Mouse (Mus musculus): ENCODE results near the gene Lgals1.

The Lgals1 gene

DNA sequence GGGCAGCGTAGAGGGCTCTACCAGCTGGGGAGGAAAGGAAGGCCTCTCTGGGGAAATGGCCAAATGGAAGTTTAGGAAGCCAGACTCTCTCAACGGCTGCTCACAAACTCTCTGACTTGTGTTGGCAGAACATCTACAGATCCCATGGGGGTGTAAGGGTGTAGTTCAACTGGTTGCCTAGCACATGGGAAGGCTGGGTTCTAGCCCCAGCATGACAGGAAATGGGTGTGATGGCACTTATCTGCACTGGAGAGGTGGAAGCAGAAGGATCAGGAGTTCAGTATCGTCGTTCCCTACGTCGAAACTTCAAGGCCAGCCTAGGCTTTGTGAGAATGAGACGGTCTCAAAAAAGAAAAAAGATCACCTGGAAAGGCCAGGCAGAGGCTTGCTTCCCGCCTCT is 17.5 kb upstream of the Lgals1 start:
- peak; percentile 49 for DNase-seq (ENCODE audit: low read depth, low spot score)

DNA sequence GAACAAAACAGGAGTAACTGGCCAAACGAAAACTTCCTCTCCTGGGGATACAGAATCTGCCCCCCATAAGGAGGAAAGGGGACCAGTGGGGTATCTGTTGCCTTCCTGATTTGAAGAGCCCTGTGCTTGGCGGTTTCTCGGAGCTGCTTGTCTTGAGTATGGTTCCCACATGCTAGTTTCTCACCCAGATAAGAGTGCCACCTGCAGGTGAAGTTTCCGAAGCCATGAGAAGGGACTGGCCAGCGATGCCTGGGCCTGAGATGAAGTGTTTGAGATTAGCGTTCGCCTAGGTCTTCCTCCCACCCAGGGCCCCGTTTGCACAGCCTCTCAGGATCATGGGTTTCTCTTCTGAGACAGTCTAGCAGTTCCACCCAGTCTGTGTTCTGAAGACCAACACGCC is 14.5 kb upstream of the Lgals1 start:
- DNase-seq (ENCODE audit: low read depth, low spot score) = peak; percentile 61

DNA sequence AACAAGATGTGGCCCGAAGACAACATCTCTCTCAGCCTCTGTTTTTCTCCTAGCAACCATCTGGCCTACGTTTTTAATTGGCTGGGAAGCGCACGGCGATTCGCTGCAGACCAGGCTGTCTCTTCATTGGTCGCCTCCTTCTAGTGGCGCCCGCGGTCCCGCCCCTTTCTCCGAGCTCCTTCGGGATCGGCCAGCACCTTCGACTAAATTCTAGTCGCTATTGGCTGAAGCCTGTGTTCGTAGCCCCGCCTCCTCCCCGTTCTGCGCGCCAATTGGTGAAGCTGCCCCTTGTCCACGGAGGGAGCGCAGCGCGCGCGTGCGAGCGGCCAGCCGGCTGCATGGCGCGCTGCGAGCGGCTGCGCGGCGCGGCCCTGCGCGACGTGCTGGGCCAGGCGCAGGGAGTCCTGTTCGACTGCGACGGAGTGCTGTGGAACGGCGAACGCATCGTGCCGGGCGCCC is 12.9 kb upstream of the Lgals1 start, which contains the start of gene Pdxp:
Pdxp (plus strand) TSS at position 288 of the 459 bp plus-strand sequence.
- peak; percentile 99 for DNase-seq (ENCODE audit: low read depth, low spot score)

GRCm38 (mm10) chr15:78914091-78914822 is 12.3 kb upstream of the Lgals1 start:
- DNase-seq (ENCODE audit: low read depth, low spot score) = peak; percentile 79

DNA sequence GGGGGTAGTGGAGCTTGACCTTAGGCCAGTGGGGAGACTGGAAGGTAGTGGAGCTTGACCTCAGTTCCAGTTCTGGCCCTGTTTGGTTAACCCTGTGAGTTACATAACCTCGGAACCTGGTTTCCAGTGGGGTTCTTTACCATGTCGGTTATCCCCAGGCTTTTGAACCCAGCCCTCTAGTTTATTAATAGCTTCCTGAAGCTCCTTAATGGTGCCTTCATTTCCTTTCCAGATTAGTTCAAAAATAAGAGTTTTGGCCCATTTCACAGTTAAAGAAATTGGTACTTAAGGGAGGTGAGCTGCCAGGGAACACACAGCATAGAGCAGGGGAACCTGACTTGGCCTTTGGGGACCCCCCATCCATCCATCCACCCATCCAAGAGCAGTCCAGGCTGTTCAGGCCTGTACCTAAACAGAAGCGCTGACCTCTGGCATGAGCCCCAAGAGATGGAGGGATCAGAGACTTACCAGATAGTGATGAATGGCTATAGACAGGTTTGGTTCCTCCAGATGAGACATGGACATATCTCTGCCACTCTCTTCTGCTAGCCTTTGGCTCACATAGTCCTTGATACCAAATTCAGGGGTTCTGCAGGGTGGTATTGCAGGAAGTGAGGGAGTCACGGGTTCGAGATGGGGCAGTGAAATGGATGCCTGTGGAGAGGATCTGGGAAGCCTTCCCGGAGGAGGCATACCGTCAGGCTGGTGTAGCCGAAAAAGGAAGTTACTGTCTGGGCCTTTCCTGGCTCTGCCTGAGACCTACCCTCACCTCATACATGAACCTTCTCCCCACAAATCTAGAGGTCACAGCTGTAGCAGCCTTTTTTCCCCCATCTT is 11.5 kb upstream of the Lgals1 start:
- DNase-seq (ENCODE audit: low read depth, low spot score) = no peak

DNA sequence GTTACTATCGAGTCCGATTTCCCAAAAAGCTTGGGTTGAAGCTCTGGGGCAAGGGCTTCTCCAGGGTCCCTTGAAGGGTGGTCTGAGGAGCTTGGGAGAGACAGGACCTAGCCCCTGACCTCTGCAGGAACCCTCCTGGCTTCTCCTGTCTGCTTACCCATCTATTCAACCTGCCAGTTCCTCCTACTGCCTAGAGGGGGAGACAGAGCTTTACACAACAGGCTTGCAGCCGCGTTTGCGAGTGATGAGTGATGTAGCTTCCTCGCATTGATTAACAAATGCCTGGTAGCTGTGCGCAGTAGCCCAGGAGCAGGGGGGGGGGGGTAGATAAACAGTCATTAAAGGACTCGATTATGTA is 10.9 kb upstream of the Lgals1 start:
- DNase-seq (ENCODE audit: low read depth, low spot score) = peak; percentile 91

- DNase-seq (ENCODE audit: low read depth, low spot score) = no peak
Measured at GRCm38 (mm10) chr15:78916052-78916826, 10.3 kb upstream of the Lgals1 start.

DNA sequence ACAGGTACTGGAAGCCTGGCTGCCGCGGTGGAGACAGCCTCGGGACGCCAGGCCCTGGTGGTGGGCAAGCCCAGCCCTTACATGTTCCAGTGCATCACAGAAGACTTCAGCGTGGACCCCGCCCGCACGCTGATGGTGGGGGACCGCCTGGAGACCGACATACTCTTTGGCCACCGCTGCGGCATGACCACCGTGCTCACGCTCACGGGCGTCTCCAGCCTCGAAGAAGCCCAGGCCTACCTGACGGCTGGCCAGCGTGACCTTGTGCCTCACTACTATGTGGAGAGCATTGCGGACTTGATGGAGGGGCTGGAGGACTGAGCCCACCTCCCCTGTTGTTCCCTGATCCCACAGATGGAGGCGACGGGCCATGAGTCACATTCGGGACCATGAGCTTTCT is 8.4 kb upstream of the Lgals1 start:
- no peak for DNase-seq (ENCODE audit: low read depth, low spot score)

- no peak for DNase-seq (ENCODE audit: low read depth, low spot score)
Measured at GRCm38 (mm10) chr15:78919914-78920313, 6.6 kb upstream of the Lgals1 start.

- DNase-seq (ENCODE audit: low read depth, low spot score) = no peak
Measured at GRCm38 (mm10) chr15:78922700-78923099, 3.8 kb upstream of the Lgals1 start.

- no peak for DNase-seq (ENCODE audit: low read depth, low spot score)
Measured at GRCm38 (mm10) chr15:78923585-78923984, 2.9 kb upstream of the Lgals1 start.

GRCm38 (mm10) chr15:78925129-78925528 is 1.4 kb upstream of the Lgals1 start:
- DNase-seq (ENCODE audit: low read depth, low spot score) = peak; percentile 26

- DNase-seq (ENCODE audit: low read depth, low spot score) = no peak
Measured at GRCm38 (mm10) chr15:78927021-78927787, 679 bp downstream of the Lgals1 start.

- peak; percentile 86 for DNase-seq (ENCODE audit: low read depth, low spot score)
Measured at GRCm38 (mm10) chr15:78927788-78928457, 1.4 kb downstream of the Lgals1 start.

DNA sequence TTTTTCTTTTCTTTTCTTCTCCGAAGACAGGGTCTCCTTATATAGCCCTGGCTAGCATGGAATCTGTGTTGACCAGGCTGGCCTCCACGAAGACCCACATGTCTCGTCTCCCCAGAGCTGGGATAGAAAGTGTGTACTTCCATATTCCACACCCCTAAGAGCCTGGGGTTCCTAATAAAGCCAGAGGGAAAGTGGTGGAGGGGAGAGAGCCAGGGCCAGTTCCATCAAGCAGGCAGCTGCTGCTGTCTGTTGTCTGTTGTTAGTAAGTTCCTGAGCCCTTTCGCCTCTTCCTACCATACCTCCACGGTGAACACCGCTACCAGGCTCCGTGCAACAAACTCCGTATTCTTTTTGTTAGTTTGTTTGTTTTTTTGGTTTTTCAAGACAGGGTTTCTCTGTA is 2.0 kb downstream of the Lgals1 start:
- peak; percentile 32 for DNase-seq (ENCODE audit: low read depth, low spot score)

DNA sequence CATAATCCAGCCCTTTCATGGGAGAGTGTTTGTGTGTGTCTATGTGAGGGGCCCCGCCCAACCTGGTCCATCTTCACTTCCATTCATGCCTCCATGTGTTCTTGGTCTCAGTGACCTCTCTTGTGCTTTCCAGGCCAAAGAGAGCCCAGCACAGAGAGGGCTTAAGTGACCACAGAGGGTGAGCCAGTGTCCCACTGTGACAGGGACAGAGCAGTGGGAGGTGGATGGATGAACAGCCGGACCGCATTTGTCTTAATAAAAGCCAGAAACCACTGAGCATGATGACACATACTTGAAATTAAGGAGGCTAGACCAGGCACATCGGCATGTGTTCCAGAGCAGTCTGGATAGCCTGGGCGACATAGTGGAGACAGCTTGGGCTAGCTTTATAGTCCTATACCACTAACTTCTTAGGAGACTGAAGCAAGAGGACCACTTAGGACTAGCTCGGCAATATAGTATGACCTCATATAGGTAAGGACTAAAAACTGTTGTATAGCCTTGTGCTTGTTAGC is 3.7 kb downstream of the Lgals1 start:
- no peak for DNase-seq (ENCODE audit: low read depth, low spot score)

DNA sequence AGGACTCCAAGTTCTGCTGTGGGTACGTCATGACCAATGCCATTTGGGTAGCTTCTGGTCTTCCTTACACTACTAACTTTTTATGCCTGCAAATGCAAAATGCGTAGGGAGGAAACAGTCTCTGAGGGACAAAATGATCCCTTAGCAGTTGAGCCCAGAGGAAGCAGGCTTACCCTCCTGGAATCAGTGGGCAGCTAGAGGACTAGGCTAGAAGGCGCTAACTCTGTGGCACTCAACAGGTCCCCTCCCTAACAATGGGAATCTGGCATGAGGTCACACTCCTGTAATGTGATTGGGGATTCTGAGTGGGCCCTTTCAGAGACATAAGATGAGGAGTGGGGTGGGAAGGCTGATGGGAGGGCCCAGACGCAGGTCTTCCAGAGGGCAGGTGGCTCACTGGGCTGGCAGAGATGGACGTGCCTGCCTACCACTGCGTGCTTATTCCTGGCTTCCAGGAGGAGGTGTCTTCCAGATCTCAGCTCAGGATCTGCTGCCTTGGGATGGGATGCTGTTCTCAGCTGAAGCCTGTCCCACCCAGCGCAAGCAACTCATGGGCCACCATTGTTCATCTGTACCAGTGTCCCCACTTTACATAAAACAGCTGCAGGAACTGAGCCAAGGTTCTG is 4.4 kb downstream of the Lgals1 start:
- DNase-seq (ENCODE audit: low read depth, low spot score) = no peak

GRCm38 (mm10) chr15:78931577-78931976 is 5.1 kb downstream of the Lgals1 start:
- DNase-seq (ENCODE audit: low read depth, low spot score) = peak; percentile 71

DNA sequence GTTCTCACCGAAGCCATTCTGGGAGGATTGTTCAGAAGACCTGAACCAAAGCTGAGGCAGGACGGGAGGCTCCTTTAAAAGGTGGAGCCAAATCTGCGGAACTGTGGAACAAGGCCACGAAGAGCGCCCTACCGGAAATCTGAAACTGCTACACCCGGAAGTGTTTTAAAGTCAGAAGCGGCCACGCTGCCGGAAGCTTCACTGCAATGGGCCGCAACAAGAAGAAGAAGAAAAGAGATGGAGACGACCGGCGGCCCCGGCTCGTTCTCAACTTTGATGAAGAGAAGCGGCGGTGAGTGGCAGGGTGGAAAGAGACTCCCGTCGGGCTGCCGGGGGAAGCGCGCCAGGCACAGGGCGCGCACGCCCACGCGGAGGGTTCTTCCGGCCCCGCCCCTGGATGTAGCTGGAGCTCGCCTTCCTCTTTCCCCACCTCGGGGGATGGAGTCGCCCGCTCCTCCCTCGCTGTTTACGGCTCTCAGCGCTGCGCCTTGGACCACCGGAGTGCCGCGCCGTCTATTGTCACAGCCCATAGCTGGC is 8.3 kb downstream of the Lgals1 start, which contains the start of gene Nol12:
Nol12 (plus strand) TSS at position 150 of the 537 bp plus-strand sequence.
- DNase-seq (ENCODE audit: low read depth, low spot score) = peak; percentile 96

DNA sequence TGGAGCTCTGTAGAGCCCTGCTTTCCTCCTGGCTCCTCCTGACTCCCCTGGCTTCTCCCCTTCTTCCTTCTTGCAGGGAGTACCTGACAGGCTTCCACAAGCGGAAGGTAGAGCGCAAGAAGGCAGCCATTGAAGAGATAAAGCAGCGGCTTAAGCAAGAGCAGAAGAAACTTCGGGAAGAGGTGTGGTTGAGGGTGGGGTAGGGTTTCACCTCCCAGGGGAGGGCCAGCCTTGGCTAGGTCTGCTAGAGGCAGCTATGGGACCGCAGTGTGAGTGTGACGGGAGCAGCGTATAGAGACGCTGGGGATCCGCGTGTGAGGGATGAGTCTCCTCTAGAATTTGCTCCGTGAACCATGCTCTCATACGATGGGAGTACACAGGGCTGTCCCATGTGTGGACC is 9.9 kb downstream of the Lgals1 start:
- DNase-seq (ENCODE audit: low read depth, low spot score) = no peak
